Mouse (Mus musculus) forebrain, embryonic 14.5 days (tissue): ENCODE results near the gene Cmtm1. TPM values are rescaled to one million over a fixed set of nuclear protein-coding genes. Genes with fewer than 3 reads are reported as not detected.
"Not testable (repeated sequence)": the region's sequence is repeated elsewhere in the genome, so short reads cannot be mapped to it uniquely, and the experiment has no call there.

Source experiments
- ATAC-seq: fragments of 200-750 bp; cut with Nextera tagmentation; 2 replicates; pipeline ENCODE4 v1.8.0; 2017; ENCODE audit warnings: mild to moderate bottlenecking, moderate library complexity
- DNase-seq: peaks from one replicate; pipeline ENCODE4 v3.0.0-alpha.2; 2015; ENCODE audit warnings: low spot score
- H3K27ac ChIP-seq: fragments of 300-500 bp; sonication (generic); 2 replicates; pipeline ENCODE4 v1.5.1; 2014; ENCODE audit warnings: low read depth, mild to moderate bottlenecking, control low read depth, low read length, moderate library complexity
- H3K27me3 ChIP-seq: fragments of 300-500 bp; sonication (generic); replicated peaks from 2 replicates; pipeline ENCODE4 v1.6.1; 2014; ENCODE audit warnings: low read length, control low read depth, mixed read lengths; ENCODE audit not compliant: control insufficient read depth, insufficient read depth
- H3K36me3 ChIP-seq: fragments of 300-500 bp; sonication (generic); 2 replicates; pipeline ENCODE4 v1.6.1; 2014; ENCODE audit warnings: low read length, control low read depth; ENCODE audit not compliant: control insufficient read depth, insufficient read depth
- H3K4me1 ChIP-seq: fragments of 300-500 bp; sonication (generic); 2 replicates; pipeline ENCODE4 v1.6.1; 2014; ENCODE audit warnings: antibody characterized with exemption, low read length, control low read depth; ENCODE audit not compliant: control insufficient read depth, insufficient read depth
- H3K4me2 ChIP-seq: fragments of 300-500 bp; sonication (generic); 2 replicates; pipeline ENCODE4 v1.6.1; 2014; ENCODE audit warnings: mild to moderate bottlenecking, control low read depth, low read length
- H3K4me3 ChIP-seq: fragments of 300-500 bp; sonication (generic); 2 replicates; pipeline ENCODE4 v1.5.1; 2014; ENCODE audit warnings: low read depth, low read length, control low read depth
- H3K9ac ChIP-seq: fragments of 300-500 bp; sonication (generic); 2 replicates; pipeline ENCODE4 v1.6.1; 2014; ENCODE audit warnings: mild to moderate bottlenecking, low read length, control low read depth, moderate library complexity
- H3K9me3 ChIP-seq: fragments of 300-500 bp; sonication (generic); replicated peaks from 2 replicates; pipeline ENCODE4 v1.6.1; 2016; ENCODE audit warnings: low read length, control low read depth, mixed read lengths; ENCODE audit not compliant: control insufficient read depth
- WGBS: fragments of 180-500 bp; shearing (Covaris S2); extraction: QIAGEN DNeasy Blood & Tissue Kit; methylation state at CpG from one replicate; pipeline ENCODE4 v1.1.7; 2014; 5-methylcytosine and 5-hydroxymethylcytosine counted together
- polyA plus RNA-seq: library from polyadenylated mRNA; unstranded; fragments of >200 nt; fragmentation: Nextera tagmentation; extraction: Ambion mirVana; gene quantifications from 2 replicates; pipeline ENCODE4 v1.2.1, GENCODE M21; 2014

Cmtm1 gene
- polyA plus RNA-seq, 1 experiment from 2014 or later: not detected

GRCm38 (mm10) chr8:104301577-104301976 is 8.4 kb downstream of the Cmtm1 start:
- H3K4me3 ChIP-seq, H3K9me3 ChIP-seq, H3K9ac ChIP-seq, H3K27ac ChIP-seq, H3K4me1 ChIP-seq, H3K4me2 ChIP-seq, H3K27me3 ChIP-seq, H3K36me3 ChIP-seq: not testable (repeated sequence)
- WGBS: 5% methylated on average over 3 of the region's 3 CpGs
- DNase-seq (peak; percentile 76), ATAC-seq (peak; percentile 94)

- no peak overlapping the region for H3K9ac ChIP-seq
- H3K27me3 ChIP-seq: no peaks in the 10 kb centered on the region
- H3K27ac ChIP-seq: no peak overlapping the region
- DNase-seq: no peak
- H3K4me3 ChIP-seq: no peak overlapping the region
- no peak for ATAC-seq
- H3K36me3 ChIP-seq: no peaks in the 10 kb centered on the region
- WGBS: 86% methylated on average over 1 of the region's 1 CpGs
- H3K4me1 ChIP-seq: no peaks in the 10 kb centered on the region
- no peaks in the 10 kb centered on the region for H3K9me3 ChIP-seq
- H3K4me2 ChIP-seq: no peak overlapping the region
Measured at GRCm38 (mm10) chr8:104294396-104294795, 15.5 kb downstream of the Cmtm1 start.

- not testable (repeated sequence) for H3K9me3 ChIP-seq, H3K4me2 ChIP-seq, H3K9ac ChIP-seq, ATAC-seq, H3K27ac ChIP-seq, H3K36me3 ChIP-seq, H3K4me1 ChIP-seq, H3K4me3 ChIP-seq, DNase-seq, H3K27me3 ChIP-seq
- 95% methylated on average over 12 of the region's 12 CpGs for WGBS
Measured at GRCm38 (mm10) chr8:104293081-104293480, 16.9 kb downstream of the Cmtm1 start, which contains the start of gene Cmtm2a. Gene Cmtm2a (minus strand): TSS chr8:104293181.

GRCm38 (mm10) chr8:104268937-104269440 is 41.0 kb downstream of the Cmtm1 start:
- no peak overlapping the region for H3K9ac ChIP-seq
- no peak for ATAC-seq
- no peaks in the 10 kb centered on the region for H3K27me3 ChIP-seq
- H3K4me2 ChIP-seq: no peak overlapping the region
- no peaks in the 10 kb centered on the region for H3K4me1 ChIP-seq
- H3K27ac ChIP-seq: no peak overlapping the region
- no peak overlapping the region for H3K4me3 ChIP-seq
- DNase-seq: no peak
- H3K9me3 ChIP-seq: no peaks in the 10 kb centered on the region
- WGBS: 86% methylated on average over 6 of the region's 6 CpGs
- H3K36me3 ChIP-seq: 0 out of 2 replicates have a peak, but pooled peaks cover 3% of the 10 kb centered on the region

GRCm38 (mm10) chr8:104268368-104268767 is 41.6 kb downstream of the Cmtm1 start:
- H3K36me3 ChIP-seq: peaks cover 5% of the 10 kb centered on the region; the same call in 1 of the 2 replicates

GRCm38 (mm10) chr8:104264271-104264935 is 45.5 kb downstream of the Cmtm1 start:
- H3K27me3 ChIP-seq, ATAC-seq, H3K4me2 ChIP-seq, DNase-seq, H3K9me3 ChIP-seq, H3K4me1 ChIP-seq, H3K27ac ChIP-seq, H3K4me3 ChIP-seq, H3K9ac ChIP-seq: not testable (repeated sequence)
- WGBS: 96% methylated on average over 22 of the region's 22 CpGs
- peaks cover 12% of the 10 kb centered on the region for H3K36me3 ChIP-seq

More at GRCm38 (mm10) chr8:104268368-104268767, 41.6 kb downstream of the Cmtm1 start:
- DNase-seq: no peak
- Histone ChIP-seq H3K4me1 (no peaks in the 10 kb centered on the region), H3K9ac (no peak overlapping the region), H3K4me3 (no peak overlapping the region), H3K9me3 (no peaks in the 10 kb centered on the region), H3K27ac (no peak overlapping the region), H3K4me2 (no peak overlapping the region), H3K27me3 (no peaks in the 10 kb centered on the region)
- no peak for ATAC-seq

GRCm38 (mm10) chr8:104261802-104262201 is 48.1 kb downstream of the Cmtm1 start:
- not testable (repeated sequence) for ATAC-seq, H3K4me1 ChIP-seq, H3K27me3 ChIP-seq, H3K4me3 ChIP-seq, H3K27ac ChIP-seq, H3K9ac ChIP-seq, DNase-seq, H3K9me3 ChIP-seq, H3K4me2 ChIP-seq
- H3K36me3 ChIP-seq: peaks cover 26% of the 10 kb centered on the region
- 98% methylated on average over 5 of the region's 5 CpGs for WGBS

GRCm38 (mm10) chr8:104253016-104253415 is 56.9 kb downstream of the Cmtm1 start:
- no peak overlapping the region for H3K27ac ChIP-seq
- H3K9me3 ChIP-seq: no peaks in the 10 kb centered on the region
- H3K4me2 ChIP-seq: no peak overlapping the region
- no peak overlapping the region for H3K4me3 ChIP-seq
- WGBS: 87% methylated on average over 3 of the region's 3 CpGs
- H3K36me3 ChIP-seq: peaks cover 1% of the 10 kb centered on the region; the same call in 1 of the 2 replicates
- DNase-seq: peak; percentile 10
- H3K27me3 ChIP-seq: no peaks in the 10 kb centered on the region
- H3K4me1 ChIP-seq: peaks cover 5% of the 10 kb centered on the region; the same call in 1 of the 2 replicates
- no peak overlapping the region for H3K9ac ChIP-seq
- no peak for ATAC-seq

GRCm38 (mm10) chr8:104251461-104251860 is 58.5 kb downstream of the Cmtm1 start:
- ATAC-seq (no peak), DNase-seq (peak; percentile 6)
- peaks cover 11% of the 10 kb centered on the region for H3K4me1 ChIP-seq
- H3K27me3 ChIP-seq: no peaks in the 10 kb centered on the region
- H3K9me3 ChIP-seq: no peaks in the 10 kb centered on the region
- no peak overlapping the region for H3K27ac ChIP-seq
- under 1% methylated on average over 7 of the region's 7 CpGs for WGBS
- H3K4me2 ChIP-seq: peak overlapping the region; percentile 78
- H3K9ac ChIP-seq: peak overlapping the region; percentile 71
- peak overlapping the region; percentile 62 for H3K4me3 ChIP-seq
- H3K36me3 ChIP-seq: no peaks in the 10 kb centered on the region
